Mouse (Mus musculus) layer of hippocampus, postnatal 36 days (tissue): ENCODE measurements around the gene Ajap1. TPM values are rescaled to one million over a fixed set of nuclear protein-coding genes. Genes with fewer than 3 reads are reported as not detected.

ENCODE experiments used
- DNase-seq, 2 experiments: peaks; one replicate each; pipeline ENCODE4 v3.0.0; 2022
- total RNA-seq, 2 experiments: library from RNA; stranded (reverse); gene quantifications; 2 replicates each; pipeline ENCODE4 v1.2.3; 2021

Ajap1 gene
- total RNA-seq, 2 experiments from 2014 or later = 43.9 to 52.3 TPM

- no peak for DNase-seq
Measured at GRCm38 (mm10) chr4:153451516-153451915, 31.1 kb downstream of the Ajap1 start.

GRCm38 (mm10) chr4:153442522-153442921 is 40.1 kb downstream of the Ajap1 start:
- no peak for DNase-seq

- DNase-seq = peak; percentile 45 to 50
Measured at GRCm38 (mm10) chr4:153439868-153440267, 42.7 kb downstream of the Ajap1 start.

- DNase-seq = peak; percentile 82 to 87
Measured at GRCm38 (mm10) chr4:153439031-153439430, 43.6 kb downstream of the Ajap1 start.

GRCm38 (mm10) chr4:153437196-153437595 is 45.4 kb downstream of the Ajap1 start:
- no peak for DNase-seq

- no peak for DNase-seq
Measured at GRCm38 (mm10) chr4:153435917-153436316, 46.7 kb downstream of the Ajap1 start.

GRCm38 (mm10) chr4:153429971-153430370 is 52.6 kb downstream of the Ajap1 start:
- no peak for DNase-seq

GRCm38 (mm10) chr4:153425961-153426656 is 56.5 kb downstream of the Ajap1 start:
- no peak for DNase-seq

- DNase-seq = no peak
Measured at GRCm38 (mm10) chr4:153424324-153424723, 58.3 kb downstream of the Ajap1 start.

- DNase-seq = no peak
Measured at GRCm38 (mm10) chr4:153417926-153418325, 64.7 kb downstream of the Ajap1 start.

GRCm38 (mm10) chr4:153417164-153417896 is 65.3 kb downstream of the Ajap1 start:
- no peak for DNase-seq

GRCm38 (mm10) chr4:153416111-153416510 is 66.5 kb downstream of the Ajap1 start:
- no peak for DNase-seq

- no peak for DNase-seq
Measured at GRCm38 (mm10) chr4:153398421-153398820, 84.2 kb downstream of the Ajap1 start.

GRCm38 (mm10) chr4:153387478-153387877 is 95.1 kb downstream of the Ajap1 start:
- DNase-seq = peak; percentile 40 to 55

GRCm38 (mm10) chr4:153381433-153381832 is 101.2 kb downstream of the Ajap1 start:
- DNase-seq = no peak

GRCm38 (mm10) chr4:153380885-153381284 is 101.7 kb downstream of the Ajap1 start:
- no peak for DNase-seq

GRCm38 (mm10) chr4:153377981-153378380 is 104.6 kb downstream of the Ajap1 start:
- peak; percentile 34 to 40 for DNase-seq

- no peak for DNase-seq
Measured at GRCm38 (mm10) chr4:153374233-153374632, 108.4 kb downstream of the Ajap1 start.

- no peak for DNase-seq
Measured at GRCm38 (mm10) chr4:153373125-153373524, 109.5 kb downstream of the Ajap1 start.

GRCm38 (mm10) chr4:153368620-153369159 is 113.9 kb downstream of the Ajap1 start:
- DNase-seq = no peak

GRCm38 (mm10) chr4:153360868-153361545 is 121.6 kb downstream of the Ajap1 start:
- DNase-seq = no peak

GRCm38 (mm10) chr4:153358243-153358550 is 124.4 kb downstream of the Ajap1 start:
- no peak for DNase-seq

GRCm38 (mm10) chr4:153357539-153358242 is 124.9 kb downstream of the Ajap1 start:
- no peak for DNase-seq
